Mouse (Mus musculus) cerebellum, adult 11 months (tissue): ENCODE results near the gene Xpnpep2.

ENCODE experiments used
- DNase-seq: peaks from one replicate; pipeline ENCODE4 v3.0.0; 2022

The Xpnpep2 gene

DNA sequence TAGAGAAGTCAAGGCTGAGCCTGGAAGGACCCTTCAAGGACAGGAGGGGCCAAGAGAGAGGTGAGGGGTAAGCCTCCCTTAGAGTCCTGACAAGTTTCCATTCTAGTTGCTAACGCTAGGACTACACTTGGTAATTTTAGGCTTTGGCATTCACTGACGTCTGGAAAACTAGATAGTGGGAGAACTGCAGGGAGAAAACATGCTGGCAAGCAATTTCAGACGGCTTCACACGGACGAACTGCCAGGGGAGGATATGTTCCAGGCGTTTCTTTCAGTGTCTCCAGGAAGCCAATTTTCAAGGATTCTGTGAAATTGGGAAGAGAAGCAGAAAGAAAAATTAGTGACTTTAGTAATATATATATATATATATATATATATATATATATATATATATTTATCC lies 73.3 kb downstream of the Xpnpep2 start:
- no peak for DNase-seq

GRCm38 (mm10) chrX:48184703-48185102 lies 76.2 kb downstream of the Xpnpep2 start:
- no peak for DNase-seq
